Mouse (Mus musculus): ENCODE data around the gene Atcay. TPM values are rescaled to one million over a fixed set of nuclear protein-coding genes. Genes with fewer than 3 reads are reported as not detected.
"Not testable (repeated sequence)": the region's sequence is repeated elsewhere in the genome, so short reads cannot be mapped to it uniquely, and the experiment has no call there.

Atcay gene
- polyA plus RNA-seq, 1 experiment from 2014 or later, result 0.28 TPM

GRCm38 (mm10) chr10:81183805-81184204 lies 46.8 kb downstream of the Atcay start, which contains the start of gene 4930442H23Rik:
TSS of gene 4930442H23Rik (minus strand) at chr10:81183849.
- peak within 1 kb of the TSS; percentile 73 for H3K4me3 ChIP-seq
- no peak for ATAC-seq (ENCODE audit: insufficient number of reproducible peaks, low FRiP score, low TSS enrichment, low read depth)
- H3K4me2 ChIP-seq, result peak within 1 kb of the TSS; percentile 54
- peaks cover 52% of the 10 kb centered on the region for H3K4me1 ChIP-seq
- WGBS, result 82% methylated on average over 5 of the region's 5 CpGs
- H3K9me3 ChIP-seq, result no peaks in the 10 kb centered on the region
- peaks cover 79% of the 10 kb centered on the region for H3K36me3 ChIP-seq
- no peaks in the 10 kb centered on the region for H3K27me3 ChIP-seq
- H3K9ac ChIP-seq, result peak within 1 kb of the TSS; percentile 57
- H3K27ac ChIP-seq, result peak within 1 kb of the TSS; percentile 89

- 4% methylated on average over 53 of the region's 53 CpGs for WGBS
Observed at GRCm38 (mm10) chr10:81182336-81183333, 48.0 kb downstream of the Atcay start, which contains the start of gene Dapk3. TSS of gene Dapk3 (plus strand) at chr10:81183005.

GRCm38 (mm10) chr10:81181860-81182259 lies 48.8 kb downstream of the Atcay start:
- H3K4me3 ChIP-seq; ATAC-seq (ENCODE audit: insufficient number of reproducible peaks, low FRiP score, low TSS enrichment, low read depth); H3K27me3 ChIP-seq; H3K9ac ChIP-seq; H3K9me3 ChIP-seq; H3K4me2 ChIP-seq: not testable (repeated sequence)
- WGBS, result 76% methylated on average over 12 of the region's 12 CpGs
- Histone ChIP-seq H3K36me3 (peaks cover 74% of the 10 kb centered on the region), H3K27ac (peak overlapping the region; percentile 54), H3K4me1 (peaks cover 67% of the 10 kb centered on the region)

More at GRCm38 (mm10) chr10:81182336-81183333, 48.0 kb downstream of the Atcay start, which contains the start of gene Dapk3:
- H3K36me3 ChIP-seq, result peaks cover 81% of the 10 kb centered on the region
- no peaks in the 10 kb centered on the region for H3K9me3 ChIP-seq
- peak within 1 kb of the TSS; percentile 57 for H3K9ac ChIP-seq
- no peaks in the 10 kb centered on the region for H3K27me3 ChIP-seq
- H3K4me2 ChIP-seq, result peak within 1 kb of the TSS; percentile 54
- H3K4me1 ChIP-seq, result peaks cover 64% of the 10 kb centered on the region
- peak; percentile 92 for ATAC-seq (ENCODE audit: insufficient number of reproducible peaks, low FRiP score, low TSS enrichment, low read depth)
- peak within 1 kb of the TSS; percentile 89 for H3K27ac ChIP-seq
- H3K4me3 ChIP-seq, result peak within 1 kb of the TSS; percentile 73

GRCm38 (mm10) chr10:81180946-81181345 lies 49.7 kb downstream of the Atcay start:
- Histone ChIP-seq H3K27ac (peak overlapping the region; percentile 54; the same call in 1 of the 2 replicates), H3K9me3 (no peaks in the 10 kb centered on the region), H3K4me2 (no peak overlapping the region), H3K36me3 (peaks cover 68% of the 10 kb centered on the region), H3K9ac (no peak overlapping the region), H3K27me3 (no peaks in the 10 kb centered on the region), H3K4me1 (peaks cover 68% of the 10 kb centered on the region), H3K4me3 (no peak overlapping the region; the same call in 1 of the 2 replicates)
- 91% methylated on average over 13 of the region's 13 CpGs for WGBS
- no peak for ATAC-seq (ENCODE audit: insufficient number of reproducible peaks, low FRiP score, low TSS enrichment, low read depth)

- 92% methylated on average over 32 of the region's 32 CpGs for WGBS
- no peak overlapping the region for H3K4me3 ChIP-seq
- H3K36me3 ChIP-seq, result peaks cover 57% of the 10 kb centered on the region
- H3K4me1 ChIP-seq, result peaks cover 75% of the 10 kb centered on the region
- no peak overlapping the region for H3K4me2 ChIP-seq
- no peak for ATAC-seq (ENCODE audit: insufficient number of reproducible peaks, low FRiP score, low TSS enrichment, low read depth)
- H3K9ac ChIP-seq, result no peak overlapping the region
- no peaks in the 10 kb centered on the region for H3K27me3 ChIP-seq
- H3K27ac ChIP-seq, result peak overlapping the region; percentile 55; the same call in 1 of the 2 replicates
- no peaks in the 10 kb centered on the region for H3K9me3 ChIP-seq
Observed at GRCm38 (mm10) chr10:81179451-81180342, 50.9 kb downstream of the Atcay start.

- Histone ChIP-seq H3K9ac (no peak overlapping the region), H3K27ac (0 out of 2 replicates have a peak overlapping the region, but pooled peaks have one; percentile 23), H3K27me3 (no peaks in the 10 kb centered on the region), H3K4me3 (no peak overlapping the region), H3K4me2 (no peak overlapping the region), H3K9me3 (no peaks in the 10 kb centered on the region), H3K36me3 (peaks cover 51% of the 10 kb centered on the region), H3K4me1 (peaks cover 76% of the 10 kb centered on the region)
- ATAC-seq (ENCODE audit: insufficient number of reproducible peaks, low FRiP score, low TSS enrichment, low read depth), result no peak
- 92% methylated on average over 11 of the region's 11 CpGs for WGBS
Observed at GRCm38 (mm10) chr10:81178927-81179326, 51.7 kb downstream of the Atcay start.

- H3K4me2 ChIP-seq, result peak overlapping the region; percentile 69
- peak overlapping the region; percentile 71; the same call in 1 of the 2 replicates for H3K9ac ChIP-seq
- peaks cover 78% of the 10 kb centered on the region for H3K4me1 ChIP-seq
- WGBS, result 65% methylated on average over 14 of the region's 14 CpGs
- peaks cover 49% of the 10 kb centered on the region for H3K36me3 ChIP-seq
- ATAC-seq (ENCODE audit: insufficient number of reproducible peaks, low FRiP score, low TSS enrichment, low read depth), result no peak
- no peaks in the 10 kb centered on the region for H3K27me3 ChIP-seq
- H3K27ac ChIP-seq, result peak overlapping the region; percentile 91; the same call in 1 of the 2 replicates
- H3K9me3 ChIP-seq, result no peaks in the 10 kb centered on the region
- H3K4me3 ChIP-seq, result peak overlapping the region; percentile 70
Observed at GRCm38 (mm10) chr10:81177958-81178712, 52.5 kb downstream of the Atcay start.

- 14% methylated on average over 16 of the region's 16 CpGs for WGBS
- peak overlapping the region; percentile 71 for H3K9ac ChIP-seq
Observed at GRCm38 (mm10) chr10:81177491-81177925, 53.1 kb downstream of the Atcay start.

GRCm38 (mm10) chr10:81176466-81177271 lies 54.0 kb downstream of the Atcay start, which contains the start of gene Eef2:
TSS of gene Eef2 (plus strand) at chr10:81176631.
- Histone ChIP-seq H3K4me2 (peak within 1 kb of the TSS; percentile 69), H3K9ac (peak within 1 kb of the TSS; percentile 71), H3K9me3 (no peaks in the 10 kb centered on the region), H3K27ac (peak within 1 kb of the TSS; percentile 91), H3K4me3 (peak within 1 kb of the TSS; percentile 70), H3K27me3 (no peaks in the 10 kb centered on the region), H3K4me1 (peaks cover 71% of the 10 kb centered on the region), H3K36me3 (peaks cover 40% of the 10 kb centered on the region)
- under 1% methylated on average over 77 of the region's 77 CpGs for WGBS
- ATAC-seq (ENCODE audit: insufficient number of reproducible peaks, low FRiP score, low TSS enrichment, low read depth), result peak; percentile 78

More at GRCm38 (mm10) chr10:81177491-81177925, 53.1 kb downstream of the Atcay start:
- Histone ChIP-seq H3K4me1 (peaks cover 80% of the 10 kb centered on the region), H3K27ac (peak overlapping the region; percentile 91), H3K27me3 (no peaks in the 10 kb centered on the region), H3K4me3 (peak overlapping the region; percentile 70), H3K4me2 (peak overlapping the region; percentile 69), H3K9me3 (no peaks in the 10 kb centered on the region), H3K36me3 (peaks cover 48% of the 10 kb centered on the region)
- no peak for ATAC-seq (ENCODE audit: insufficient number of reproducible peaks, low FRiP score, low TSS enrichment, low read depth)

- 3% methylated on average over 13 of the region's 13 CpGs for WGBS
- Histone ChIP-seq H3K9ac (no peak overlapping the region), H3K36me3 (peaks cover 33% of the 10 kb centered on the region), H3K9me3 (no peaks in the 10 kb centered on the region), H3K4me3 (peak overlapping the region; percentile 70), H3K27ac (peak overlapping the region; percentile 91), H3K4me2 (peak overlapping the region; percentile 69), H3K4me1 (peaks cover 65% of the 10 kb centered on the region), H3K27me3 (no peaks in the 10 kb centered on the region)
- ATAC-seq (ENCODE audit: insufficient number of reproducible peaks, low FRiP score, low TSS enrichment, low read depth), result peak; percentile 10; the same call in 1 of the 2 replicates
Observed at GRCm38 (mm10) chr10:81175936-81176465, 54.6 kb downstream of the Atcay start.
